Mouse (Mus musculus): Measurements from ENCODE around the gene Ppp1r2. TPM values are rescaled to one million over a fixed set of nuclear protein-coding genes. Genes with fewer than 3 reads are reported as not detected.
"Not testable (repeated sequence)": the region's sequence is repeated elsewhere in the genome, so short reads cannot be mapped to it uniquely, and the experiment has no call there.

Ppp1r2 gene
- total RNA-seq (2021) = 10 to 100 TPM; 67.7 to 74.0 TPM
- long read RNA-seq, experiment 1, full-length matches to known transcripts = 110 of 132 reads
- long read RNA-seq, experiment 1, partial matches to known transcripts = 4 of 132 reads
- long read RNA-seq, experiment 1, other reads (novel, unspliced or antisense) = 18 of 132 reads
- long read RNA-seq, experiment 2, full-length matches to known transcripts = 156 of 173 reads
- long read RNA-seq, experiment 2, partial matches to known transcripts = 14 of 173 reads
- long read RNA-seq, experiment 2, other reads (novel, unspliced or antisense) = 3 of 173 reads

GRCm38 (mm10) chr16:31274674-31275460 is at the start of gene Ppp1r2:
Gene Ppp1r2 (minus strand): TSS chr16:31275277.
- DNase-seq = peak; percentile 94

GRCm38 (mm10) chr16:31321501-31321900 is 46.4 kb upstream of the Ppp1r2 start:
- DNase-seq = no peak

- no peak for DNase-seq
Observed at GRCm38 (mm10) chr16:31320954-31321353, 45.9 kb upstream of the Ppp1r2 start.

GRCm38 (mm10) chr16:31319723-31320122 is 44.6 kb upstream of the Ppp1r2 start:
- DNase-seq = not testable (repeated sequence)

GRCm38 (mm10) chr16:31319316-31319715 is 44.2 kb upstream of the Ppp1r2 start:
- DNase-seq = no peak

GRCm38 (mm10) chr16:31318418-31318817 is 43.3 kb upstream of the Ppp1r2 start:
- no peak for DNase-seq

GRCm38 (mm10) chr16:31316246-31317143 is 41.4 kb upstream of the Ppp1r2 start:
- peak; percentile 72 for DNase-seq

- DNase-seq = no peak
Observed at GRCm38 (mm10) chr16:31315294-31315693, 40.2 kb upstream of the Ppp1r2 start.

GRCm38 (mm10) chr16:31314497-31315233 is 39.6 kb upstream of the Ppp1r2 start, which contains the start of gene Apod:
Gene Apod (minus strand): TSS chr16:31314808.
- DNase-seq = peak; percentile 27

GRCm38 (mm10) chr16:31313611-31314010 is 38.5 kb upstream of the Ppp1r2 start:
- DNase-seq = no peak

- DNase-seq = no peak
Observed at GRCm38 (mm10) chr16:31312296-31312695, 37.2 kb upstream of the Ppp1r2 start.

GRCm38 (mm10) chr16:31305199-31305919 is 30.3 kb upstream of the Ppp1r2 start:
- DNase-seq = no peak

- DNase-seq = peak; percentile 81
Observed at GRCm38 (mm10) chr16:31303276-31303675, 28.2 kb upstream of the Ppp1r2 start.

- no peak for DNase-seq
Observed at GRCm38 (mm10) chr16:31300883-31301532, 25.9 kb upstream of the Ppp1r2 start.

GRCm38 (mm10) chr16:31300467-31300866 is 25.4 kb upstream of the Ppp1r2 start:
- DNase-seq = no peak

GRCm38 (mm10) chr16:31299960-31300353 is 24.9 kb upstream of the Ppp1r2 start:
- no peak for DNase-seq

- DNase-seq = no peak
Observed at GRCm38 (mm10) chr16:31299164-31299959, 24.3 kb upstream of the Ppp1r2 start.

GRCm38 (mm10) chr16:31297113-31297512 is 22.0 kb upstream of the Ppp1r2 start:
- DNase-seq = no peak

GRCm38 (mm10) chr16:31293761-31294160 is 18.7 kb upstream of the Ppp1r2 start:
- no peak for DNase-seq

Data from gastrocnemius, postnatal 25 days (tissue).